Mouse (Mus musculus) large intestine, adult 2 months (tissue): ENCODE measurements at regions not wholly inside any gene's neighbourhood (a gene's known extent, or its start where the extent isn't known, plus 50 kb on each side); places are given as distances from the start of the nearest gene placed in this dataset.

Experiments
- DNase-seq: peaks from one replicate; pipeline ENCODE4 v3.0.0-alpha.2; 2012; ENCODE audit warnings: low read depth, low spot score
- WGBS: fragments of 180-500 bp; shearing (Covaris S2); methylation state at CpG from one replicate; pipeline ENCODE4 v1.1.7; 2018; 5-methylcytosine and 5-hydroxymethylcytosine counted together

GRCm38 (mm10) chr4:131014301-131015081 is 70.3 kb downstream of the Matn1 start:
- no peak for DNase-seq
- WGBS = 68% methylated on average over 15 of the region's 15 CpGs

GRCm38 (mm10) chr4:131015156-131015555 is 71.0 kb downstream of the Matn1 start:
- WGBS = 49% methylated on average over 2 of the region's 2 CpGs
- no peak for DNase-seq

GRCm38 (mm10) chr4:131023601-131024000 is 79.4 kb downstream of the Matn1 start:
- no peak for DNase-seq
- 45% methylated on average over 6 of the region's 6 CpGs for WGBS

DNA sequence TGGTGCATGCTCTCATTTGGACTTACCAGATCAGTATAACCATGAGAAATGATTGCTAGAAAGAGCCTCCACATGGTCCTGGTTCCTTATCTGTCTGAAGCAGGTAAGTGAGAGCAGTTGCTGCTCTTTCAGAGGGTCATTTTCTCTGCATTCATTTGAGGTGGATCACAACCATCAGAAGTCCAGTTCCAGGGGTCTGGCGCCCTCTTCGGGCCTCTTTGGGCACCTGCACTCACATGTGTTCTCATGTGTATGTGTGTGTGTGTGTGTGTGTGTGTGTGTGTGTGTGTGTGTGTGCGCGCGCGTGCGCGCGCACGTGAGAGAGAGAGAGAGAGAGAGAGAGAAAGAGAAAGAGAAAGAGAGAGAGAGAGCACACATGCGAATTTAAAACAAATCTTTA is 92.1 kb downstream of the Matn1 start:
- DNase-seq = no peak
- 87% methylated on average over 11 of the region's 11 CpGs for WGBS

DNA sequence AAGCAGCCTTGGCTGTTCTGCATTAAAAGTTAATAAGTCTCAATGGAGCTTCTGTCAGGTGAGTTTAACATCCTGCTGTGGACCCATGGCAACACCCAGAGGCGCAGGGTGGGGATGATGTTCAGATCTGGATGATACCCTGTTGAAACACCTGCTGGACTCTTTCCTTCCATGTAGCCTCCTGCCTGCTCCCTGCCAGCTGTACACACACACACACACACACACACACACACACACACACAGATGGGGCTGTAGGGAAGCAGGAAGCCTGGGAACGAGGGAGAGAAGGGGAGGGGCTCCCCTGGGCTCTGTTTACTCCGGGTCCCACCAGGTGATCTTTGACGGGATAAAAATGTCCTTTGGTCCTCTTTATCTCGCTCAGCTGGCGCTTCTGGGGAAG is 93.0 kb downstream of the Matn1 start:
- WGBS = 6% methylated on average over 6 of the region's 6 CpGs
- no peak for DNase-seq

DNA sequence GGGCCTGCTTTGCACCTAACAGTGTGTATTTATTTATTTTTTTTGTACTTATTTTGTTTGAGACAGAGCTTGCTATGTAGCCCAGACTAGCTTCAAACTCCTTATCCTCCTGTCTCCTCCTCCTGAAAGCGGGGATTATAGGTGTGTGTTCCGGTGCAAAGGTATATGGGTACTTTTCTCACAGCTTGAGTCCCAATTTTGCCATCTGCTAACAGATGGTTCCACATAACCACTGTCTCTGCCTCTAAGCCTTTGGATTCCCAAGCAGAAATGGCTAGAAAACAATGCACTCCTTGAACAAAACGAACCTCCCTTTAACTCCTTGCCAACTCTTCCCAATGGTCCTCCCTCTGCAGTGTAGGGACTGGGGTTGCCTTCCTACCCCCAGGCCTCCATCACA is 95.5 kb downstream of the Matn1 start:
- no peak for DNase-seq
- WGBS = 63% methylated on average over 3 of the region's 3 CpGs

DNA sequence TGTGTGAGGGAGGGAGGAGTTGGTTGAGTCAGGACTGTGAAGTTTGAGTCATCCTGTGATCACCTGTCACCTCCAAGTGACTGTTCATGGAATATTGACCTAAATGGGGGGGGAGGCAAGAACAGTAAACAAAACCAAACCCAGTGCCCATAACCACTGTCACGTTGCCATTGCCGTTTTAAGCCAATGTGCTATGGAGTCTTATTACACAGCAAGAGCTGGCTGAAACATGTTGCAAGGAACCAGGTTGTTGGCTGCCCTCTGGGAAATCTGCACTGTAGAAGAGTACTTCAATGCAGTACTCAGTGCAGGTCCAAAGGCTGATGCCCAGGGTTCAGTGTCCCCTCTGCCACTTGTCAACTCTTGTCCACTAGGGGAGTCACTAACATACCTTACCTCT is 97.0 kb downstream of the Matn1 start:
- WGBS = 22% methylated on average over 2 of the region's 2 CpGs

GRCm38 (mm10) chr4:131046101-131046500 is 101.9 kb downstream of the Matn1 start:
- 39% methylated on average over 8 of the region's 8 CpGs for WGBS
- no peak for DNase-seq

More for the DNA sequence above, 97.0 kb downstream of the Matn1 start:
- DNase-seq = no peak

DNA sequence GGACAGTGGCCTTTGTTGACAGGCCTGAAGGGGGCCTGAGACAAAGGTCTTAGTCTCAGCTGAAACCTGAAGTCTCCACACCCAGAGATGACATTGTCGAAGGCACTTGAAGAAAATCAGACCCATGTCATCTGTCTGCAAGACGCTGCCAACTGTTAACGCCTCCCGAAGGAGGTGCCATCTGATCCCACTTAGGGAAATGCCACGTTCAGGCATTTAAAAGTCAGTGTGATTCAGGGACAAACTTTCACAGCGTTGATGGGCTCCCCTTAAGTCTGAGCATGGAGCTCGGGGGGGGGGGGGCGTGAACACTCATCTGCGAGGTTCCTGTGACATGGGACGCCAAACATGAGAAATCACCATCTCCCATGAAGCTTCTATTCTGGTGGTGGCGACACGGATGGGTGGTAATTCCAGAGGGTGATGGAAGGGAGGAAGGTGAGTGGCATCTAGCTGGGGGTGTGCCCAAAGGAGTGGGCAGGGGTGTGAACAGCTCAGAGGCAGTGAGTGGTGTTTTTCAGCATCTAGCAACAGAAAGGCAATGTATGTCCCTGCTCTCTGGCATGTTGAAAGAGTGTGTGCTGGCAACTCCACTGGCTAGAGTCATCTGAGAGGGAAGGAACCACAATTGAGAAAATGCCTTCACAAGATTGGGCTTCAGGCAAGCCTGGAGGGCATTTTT is 102.9 kb downstream of the Matn1 start:
- 65% methylated on average over 12 of the region's 12 CpGs for WGBS
- DNase-seq = no peak

DNA sequence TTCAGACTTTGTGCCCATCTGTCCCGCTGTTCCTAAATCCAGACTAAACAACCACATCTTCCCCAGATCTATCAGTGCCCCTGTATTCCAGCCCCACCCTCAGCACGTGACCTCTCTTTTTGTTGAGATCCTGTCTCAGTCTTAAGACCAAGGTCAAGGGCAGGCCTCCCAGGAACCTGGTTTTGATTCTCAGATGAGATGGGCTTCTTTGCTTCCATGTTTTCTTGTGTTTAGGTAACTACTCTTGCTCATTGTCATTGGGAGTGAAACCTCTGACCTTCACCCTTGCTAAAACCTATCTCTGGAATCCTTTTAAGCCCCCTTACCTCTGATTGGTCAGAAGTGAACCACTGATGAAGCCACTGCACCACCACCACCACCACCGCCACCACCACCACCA is 112.1 kb downstream of the Matn1 start:
- 78% methylated on average over 3 of the region's 3 CpGs for WGBS
- DNase-seq = no peak

- WGBS = 26% methylated on average over 7 of the region's 7 CpGs
- DNase-seq = no peak
Measured at GRCm38 (mm10) chr4:131059572-131059971, 115.4 kb downstream of the Matn1 start.

GRCm38 (mm10) chr4:131060191-131060680 is 116.1 kb downstream of the Matn1 start:
- no peak for DNase-seq
- WGBS = 24% methylated on average over 1 of the region's 1 CpGs

- DNase-seq = no peak
- WGBS = 3% methylated on average over 2 of the region's 2 CpGs
Measured at GRCm38 (mm10) chr4:131060706-131061105, 116.5 kb downstream of the Matn1 start.

DNA sequence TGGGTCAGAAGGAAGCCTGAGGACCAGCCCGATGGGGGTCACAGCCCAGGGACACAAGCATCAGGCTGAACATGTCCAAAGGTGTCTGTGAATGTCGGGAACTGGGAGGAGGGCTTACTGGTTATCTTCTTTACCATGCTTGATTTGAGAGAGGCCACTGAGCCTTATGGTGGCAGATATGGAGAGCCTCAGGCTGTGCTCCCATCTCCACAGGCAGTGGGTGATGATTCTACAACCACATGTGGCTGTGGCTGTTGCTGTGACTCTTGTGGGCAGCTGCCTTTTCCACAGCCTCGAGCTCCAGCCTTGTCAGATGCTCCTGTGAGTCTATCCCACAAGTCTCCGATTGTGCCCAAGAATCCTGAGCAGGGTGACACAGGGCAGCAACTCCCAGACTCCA is 118.4 kb downstream of the Matn1 start:
- WGBS = 66% methylated on average over 4 of the region's 4 CpGs
- DNase-seq = no peak

DNA sequence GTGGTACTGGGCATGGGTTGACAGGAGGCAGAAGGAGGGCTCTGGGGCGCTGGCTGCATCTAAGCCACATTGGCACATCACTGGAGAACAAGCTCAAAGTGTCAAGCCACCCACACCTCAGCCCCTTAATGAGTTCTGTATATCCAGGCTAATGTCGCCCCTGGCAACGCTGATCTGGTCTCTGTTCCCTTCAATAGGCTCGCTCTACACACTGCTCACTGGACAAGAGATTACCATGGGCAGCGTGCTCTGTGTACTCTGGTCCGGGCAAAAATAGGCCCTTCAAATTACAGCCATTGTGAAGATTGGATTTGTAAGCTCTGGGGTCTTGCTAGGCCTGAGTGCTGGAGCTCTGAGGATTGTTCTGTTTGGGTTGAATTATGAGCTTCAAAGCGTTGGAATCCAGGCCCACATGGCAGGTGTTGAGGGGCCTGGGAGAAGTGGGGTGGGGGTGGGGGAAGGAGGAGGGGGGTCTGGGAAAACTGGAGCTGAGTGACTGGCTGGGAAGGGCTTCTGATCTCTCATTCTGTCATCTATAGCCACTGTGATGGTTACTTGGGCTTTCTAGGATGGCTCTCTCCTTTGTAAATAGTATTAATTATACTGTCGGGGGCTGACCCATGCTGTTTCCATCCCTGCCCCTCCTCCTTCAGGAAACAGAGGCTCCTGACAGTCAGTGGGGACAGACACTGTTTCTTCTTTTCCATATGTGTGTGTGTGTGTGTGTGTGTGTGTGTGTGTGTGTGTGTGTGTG is 122.2 kb downstream of the Matn1 start:
- 51% methylated on average over 8 of the region's 8 CpGs for WGBS
- no peak for DNase-seq

DNA sequence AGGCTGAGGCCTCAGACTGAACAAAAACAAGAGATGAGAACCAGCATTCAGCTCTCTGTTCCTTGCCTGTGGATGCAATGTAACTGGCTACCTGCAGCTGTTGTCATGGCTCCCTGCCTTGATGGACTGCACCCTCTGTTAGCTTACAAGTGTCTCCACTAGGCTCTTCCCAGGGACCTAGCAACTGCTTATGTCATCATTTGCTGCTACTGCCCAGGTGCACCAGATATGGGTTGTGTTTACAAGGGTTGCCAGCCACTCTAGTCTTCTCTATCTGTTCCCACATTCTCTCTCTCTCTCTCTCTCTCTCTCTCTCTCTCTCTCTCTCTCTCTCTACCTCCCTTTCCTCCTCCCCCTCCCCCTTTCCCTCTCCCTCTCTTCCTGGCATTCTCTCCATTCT is 126.4 kb downstream of the Matn1 start:
- no peak for DNase-seq

GRCm38 (mm10) chr4:131072623-131073022 is 128.4 kb downstream of the Matn1 start:
- 80% methylated on average over 2 of the region's 2 CpGs for WGBS
- no peak for DNase-seq

- DNase-seq = no peak
Measured at GRCm38 (mm10) chr4:131073420-131073819, 129.2 kb downstream of the Matn1 start.

GRCm38 (mm10) chr4:131075326-131075932 is 131.2 kb downstream of the Matn1 start:
- WGBS = 53% methylated on average over 8 of the region's 8 CpGs
- DNase-seq = no peak

More at GRCm38 (mm10) chr4:131073420-131073819, 129.2 kb downstream of the Matn1 start:
- WGBS = 37% methylated on average over 8 of the region's 8 CpGs

DNA sequence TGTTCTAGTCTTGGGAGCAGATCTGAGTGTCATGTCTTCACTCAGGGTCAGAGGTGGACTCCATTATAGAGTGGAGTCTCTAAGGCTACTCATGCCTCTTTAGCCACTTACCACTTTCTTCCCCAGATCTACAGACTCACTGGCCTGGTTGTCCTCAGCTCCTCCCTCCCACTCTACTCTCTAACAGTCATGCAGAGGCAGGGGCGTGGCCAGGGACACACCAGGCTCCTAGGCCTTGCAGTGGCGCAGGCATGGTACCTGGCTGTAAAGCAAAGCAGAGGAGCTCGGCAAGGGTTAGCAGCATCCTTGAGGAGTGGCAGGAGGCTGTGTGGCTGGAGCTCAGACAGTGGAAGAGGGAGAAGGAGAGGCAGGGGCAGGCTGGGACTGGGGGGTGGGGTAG is 132.4 kb downstream of the Matn1 start:
- 40% methylated on average over 3 of the region's 3 CpGs for WGBS

More for the DNA sequence above, 132.4 kb downstream of the Matn1 start:
- DNase-seq = no peak
